Mouse (Mus musculus) MEL (cell line): ENCODE measurements at regions not wholly inside any gene's neighbourhood (a gene's known extent, or its start where the extent isn't known, plus 50 kb on each side); places are given as distances from the start of the nearest gene placed in this dataset.

Experiments
- DNase-seq: peaks from one replicate; pipeline ENCODE4 v3.0.0; 2011; ENCODE audit warnings: low read depth, low spot score
- H3K27ac ChIP-seq: 2 replicates; pipeline ENCODE4 v1.5.1; 2012; ENCODE audit warnings: low read depth, mild to moderate bottlenecking, control low read depth, low read length, moderate library complexity; ENCODE audit not compliant: control insufficient read depth
- H3K27me3 ChIP-seq, 2 experiments: fragments of 150-350 bp in 1 of 2; sonication (generic) in 1 of 2; 2 replicates each; pipeline ENCODE4 v1.6.1; 2012; ENCODE audit warnings: low read length in 2 of 2, mild to moderate bottlenecking in 2 of 2, improper control_type of control experiment in 1 of 2, moderate library complexity in 1 of 2; ENCODE audit not compliant: insufficient read depth in 2 of 2, control insufficient read depth in 1 of 2
- H3K36me3 ChIP-seq, 2 experiments: 2 replicates each; pipeline ENCODE4 v1.6.1; 2012 to 2014; ENCODE audit warnings: low read length in 2 of 2, improper control_type of control experiment in 1 of 2, inconsistent platforms in 1 of 2, mild to moderate bottlenecking in 1 of 2; ENCODE audit not compliant: insufficient read depth in 2 of 2, control insufficient read depth in 1 of 2
- H3K4me1 ChIP-seq, 2 experiments: fragments of 150-350 bp in 1 of 2; sonication (generic) in 1 of 2; 2 replicates each; pipeline ENCODE4 v1.6.1; 2012; ENCODE audit warnings: low read length in 2 of 2, improper control_type of control experiment in 1 of 2, mild to moderate bottlenecking in 1 of 2; ENCODE audit not compliant: insufficient read depth in 2 of 2, control insufficient read depth in 1 of 2
- H3K4me3 ChIP-seq, 2 experiments: fragments of 150-350 bp in 1 of 2; sonication (generic) in 1 of 2; 2 replicates each; pipeline ENCODE4 v1.5.1; 2012; ENCODE audit warnings: low read depth in 2 of 2, low read length in 2 of 2, mild to moderate bottlenecking in 2 of 2, moderate library complexity in 2 of 2, control low read depth in 1 of 2, improper control_type of control experiment in 1 of 2; ENCODE audit not compliant: control insufficient read depth in 1 of 2, insufficient read depth in 1 of 2
- H3K79me2 ChIP-seq: 2 replicates; pipeline ENCODE4 v1.6.1; 2012; ENCODE audit warnings: mild to moderate bottlenecking, low read length, moderate library complexity; ENCODE audit not compliant: control insufficient read depth, poor library complexity, insufficient read depth
- H3K9ac ChIP-seq: 2 replicates; pipeline ENCODE4 v1.6.1; 2012; ENCODE audit warnings: low read depth, mild to moderate bottlenecking, control low read depth, low read length, moderate library complexity; ENCODE audit not compliant: control insufficient read depth, poor library complexity, severe bottlenecking
- H3K9me3 ChIP-seq: fragments of 150-350 bp; sonication (generic); replicated peaks from 2 replicates; pipeline ENCODE4 v1.6.1; 2012; ENCODE audit warnings: mild to moderate bottlenecking, low read length, improper control_type of control experiment, moderate library complexity; ENCODE audit not compliant: insufficient read depth
- BHLHE40 ChIP-seq: IDR thresholded peaks from 2 replicates; pipeline ENCODE4 v1.6.1; 2012; ENCODE audit warnings: low read depth, mild to moderate bottlenecking, inconsistent platforms, low read length, improper control_type of control experiment, borderline replicate concordance
- CHD1 ChIP-seq: IDR thresholded peaks from 2 replicates; pipeline ENCODE4 v1.6.1; 2012; ENCODE audit warnings: low read depth, mild to moderate bottlenecking, inconsistent platforms, low read length, improper control_type of control experiment
- ELF1 ChIP-seq: IDR thresholded peaks from 2 replicates; pipeline ENCODE4 v1.6.1; 2014; ENCODE audit warnings: low read depth, mild to moderate bottlenecking, inconsistent platforms, low read length, improper control_type of control experiment, moderate library complexity
- EP300 ChIP-seq, 2 experiments: IDR thresholded peaks; 2 replicates each; pipeline ENCODE4 v1.6.1; 2011; ENCODE audit warnings: improper control_type of control experiment in 2 of 2, low read length in 2 of 2, low read depth in 1 of 2, mild to moderate bottlenecking in 1 of 2
- ETS1 ChIP-seq: IDR thresholded peaks from 2 replicates; pipeline ENCODE4 v1.6.1; 2012; ENCODE audit warnings: low read depth, mild to moderate bottlenecking, inconsistent platforms, low read length, improper control_type of control experiment, moderate library complexity
- GATA1 ChIP-seq: IDR thresholded peaks from 2 replicates; pipeline ENCODE4 v1.6.1; 2011; ENCODE audit warnings: low read depth, low read length, improper control_type of control experiment
- HCFC1 ChIP-seq: IDR thresholded peaks from 2 replicates; pipeline ENCODE4 v1.6.1; 2012; ENCODE audit warnings: low read depth, mild to moderate bottlenecking, inconsistent platforms, low read length, improper control_type of control experiment, moderate library complexity
- MAX ChIP-seq: IDR thresholded peaks from 2 replicates; pipeline ENCODE4 v1.6.1; 2011; ENCODE audit warnings: low read length, improper control_type of control experiment
- MEF2A ChIP-seq: IDR thresholded peaks from 2 replicates; pipeline ENCODE4 v1.6.1; 2014; ENCODE audit warnings: low read depth, mild to moderate bottlenecking, inconsistent platforms, low read length, improper control_type of control experiment; ENCODE audit not compliant: poor library complexity, insufficient replicate concordance, severe bottlenecking; ENCODE audit errors: extremely low read depth
- MXI1 ChIP-seq: IDR thresholded peaks from 2 replicates; pipeline ENCODE4 v1.6.1; 2011; ENCODE audit warnings: mild to moderate bottlenecking, low read depth, low read length, improper control_type of control experiment
- NELFE ChIP-seq: IDR thresholded peaks from 2 replicates; pipeline ENCODE4 v1.6.1; 2011; ENCODE audit warnings: low read depth, low read length, improper control_type of control experiment
- POLR2AphosphoS2 ChIP-seq: IDR thresholded peaks from 2 replicates; pipeline ENCODE4 v1.6.1; 2011; ENCODE audit warnings: low read length, improper control_type of control experiment
- TBP ChIP-seq: IDR thresholded peaks from 2 replicates; pipeline ENCODE4 v1.8.0; 2011; ENCODE audit warnings: low read depth, low read length, improper control_type of control experiment
- ZKSCAN1 ChIP-seq: IDR thresholded peaks from 2 replicates; pipeline ENCODE4 v1.6.1; 2012; ENCODE audit warnings: low read depth, mild to moderate bottlenecking, inconsistent platforms, low read length, improper control_type of control experiment, moderate library complexity
- ZMIZ1 ChIP-seq: IDR thresholded peaks from 2 replicates; pipeline ENCODE4 v1.6.1; 2012; ENCODE audit warnings: low read depth, mild to moderate bottlenecking, inconsistent platforms, low read length, improper control_type of control experiment, moderate library complexity

GRCm38 (mm10) chr11:19866262-19866661, 57.9 kb upstream of the Spred2 start:
- H3K9ac ChIP-seq = no peak overlapping the region
- no peak overlapping the region for H3K27ac ChIP-seq
- peak; percentile 23 for DNase-seq

GRCm38 (mm10) chr11:19869671-19870070, 54.5 kb upstream of the Spred2 start:
- no peak overlapping the region for H3K27ac ChIP-seq
- H3K4me1 ChIP-seq = no peaks in the 10 kb centered on the region
- H3K36me3 ChIP-seq = no peaks in the 10 kb centered on the region
- no peak overlapping the region for H3K9ac ChIP-seq
- DNase-seq = no peak
- no peaks in the 10 kb centered on the region for H3K79me2 ChIP-seq
- H3K4me3 ChIP-seq = no peak overlapping the region
- TF ChIP-seq CHD1 (no peak), TBP (no peak)
- H3K9me3 ChIP-seq = no peaks in the 10 kb centered on the region
- peaks cover 0 to 3% of the 10 kb centered on the region in 2 experiments; a peak in 3 of 4 replicates for H3K27me3 ChIP-seq

More at GRCm38 (mm10) chr11:19866262-19866661, 57.9 kb upstream of the Spred2 start:
- no peaks in the 10 kb centered on the region for H3K79me2 ChIP-seq
- no peak overlapping the region for H3K4me3 ChIP-seq
- H3K27me3 ChIP-seq = no peaks in the 10 kb centered on the region; a peak in 1 of 4 replicates
- H3K4me1 ChIP-seq = no peaks in the 10 kb centered on the region
- H3K36me3 ChIP-seq = no peaks in the 10 kb centered on the region
- TF ChIP-seq MEF2A = no peak
- H3K9me3 ChIP-seq = no peaks in the 10 kb centered on the region

- Histone ChIP-seq H3K9ac (no peak overlapping the region), H3K79me2 (no peaks in the 10 kb centered on the region), H3K27ac (no peak overlapping the region), H3K9me3 (no peaks in the 10 kb centered on the region), H3K36me3 (no peaks in the 10 kb centered on the region), H3K27me3 (peaks cover 0 to 3% of the 10 kb centered on the region in 2 experiments; a peak in 3 of 4 replicates), H3K4me3 (no peak overlapping the region), H3K4me1 (no peaks in the 10 kb centered on the region)
- no peak for DNase-seq
- TF ChIP-seq MXI1 (no peak), HCFC1 (no peak), ETS1 (no peak), POLR2AphosphoS2 (no peak), ZKSCAN1 (no peak), MAX (no peak), GATA1 (no peak), TBP (no peak)
Observed at GRCm38 (mm10) chr11:19870136-19870535, 54.0 kb upstream of the Spred2 start.

GRCm38 (mm10) chr11:19873796-19874195, 50.4 kb upstream of the Spred2 start:
- Histone ChIP-seq H3K27ac (no peak overlapping the region), H3K4me1 (no peaks in the 10 kb centered on the region), H3K27me3 (peaks cover 8 to 14% of the 10 kb centered on the region in 2 experiments), H3K36me3 (no peaks in the 10 kb centered on the region), H3K4me3 (no peak overlapping the region), H3K79me2 (no peaks in the 10 kb centered on the region), H3K9me3 (no peaks in the 10 kb centered on the region), H3K9ac (no peak overlapping the region)
- TF ChIP-seq ETS1 (no peak), ZKSCAN1 (no peak), NELFE (no peak), BHLHE40 (no peak), EP300 (IDR thresholded peaks at IDR 0.05; ENCODE audit: low read depth in 1 of 2, low read length in 2 of 2) (no peak), ELF1 (no peak), ZMIZ1 (no peak), MAX (no peak)
- DNase-seq = no peak
